Mouse (Mus musculus) kidney, embryonic 15.5 days (tissue): ENCODE measurements around the gene Cog8. TPM values are rescaled to one million over a fixed set of nuclear protein-coding genes. Genes with fewer than 3 reads are reported as not detected.

Source experiments
- ATAC-seq: fragments of 200-750 bp; cut with Nextera tagmentation; replicated peaks from 2 replicates; pipeline ENCODE4 v1.8.0; 2017; ENCODE audit warnings: moderate TSS enrichment; ENCODE audit not compliant: low FRiP score
- H3K27ac ChIP-seq: fragments of 300-500 bp; sonication (generic); 2 replicates; pipeline ENCODE4 v1.5.1; 2015; ENCODE audit warnings: mild to moderate bottlenecking, inconsistent platforms
- H3K27me3 ChIP-seq: fragments of 300-500 bp; sonication (generic); 2 replicates; pipeline ENCODE4 v1.6.1; 2015; ENCODE audit warnings: inconsistent platforms
- H3K36me3 ChIP-seq: fragments of 300-500 bp; sonication (generic); 2 replicates; pipeline ENCODE4 v1.6.1; 2015; ENCODE audit warnings: inconsistent platforms
- H3K4me1 ChIP-seq: fragments of 300-500 bp; sonication (generic); 2 replicates; pipeline ENCODE4 v1.6.1; 2015; ENCODE audit warnings: inconsistent platforms
- H3K4me2 ChIP-seq: fragments of 300-500 bp; sonication (generic); 2 replicates; pipeline ENCODE4 v1.6.1; 2015; ENCODE audit warnings: moderate library complexity, mild to moderate bottlenecking, inconsistent platforms
- H3K4me3 ChIP-seq: fragments of 300-500 bp; sonication (generic); replicated peaks from 2 replicates; pipeline ENCODE4 v1.5.1; 2015; ENCODE audit warnings: mild to moderate bottlenecking, inconsistent platforms
- H3K9ac ChIP-seq: fragments of 300-500 bp; sonication (generic); 2 replicates; pipeline ENCODE4 v1.6.1; 2015; ENCODE audit warnings: mild to moderate bottlenecking, inconsistent platforms
- H3K9me3 ChIP-seq: fragments of 300-500 bp; sonication (generic); replicated peaks from 2 replicates; pipeline ENCODE4 v1.6.1; 2016; ENCODE audit warnings: inconsistent platforms
- WGBS: fragments of 180-500 bp; shearing (Covaris S2); methylation state at CpG from one replicate; pipeline ENCODE4 v1.1.7; 2015; ENCODE audit warnings: mixed read lengths; 5-methylcytosine and 5-hydroxymethylcytosine counted together
- polyA plus RNA-seq: library from polyadenylated mRNA; unstranded; fragments of >200 nt; fragmentation: Nextera tagmentation; extraction: Ambion mirVana; gene quantifications from 2 replicates; pipeline ENCODE4 v1.2.1, GENCODE M21; 2015

Cog8 gene
- polyA plus RNA-seq, 1 experiment from 2014 or later, result 40.1 TPM

DNA sequence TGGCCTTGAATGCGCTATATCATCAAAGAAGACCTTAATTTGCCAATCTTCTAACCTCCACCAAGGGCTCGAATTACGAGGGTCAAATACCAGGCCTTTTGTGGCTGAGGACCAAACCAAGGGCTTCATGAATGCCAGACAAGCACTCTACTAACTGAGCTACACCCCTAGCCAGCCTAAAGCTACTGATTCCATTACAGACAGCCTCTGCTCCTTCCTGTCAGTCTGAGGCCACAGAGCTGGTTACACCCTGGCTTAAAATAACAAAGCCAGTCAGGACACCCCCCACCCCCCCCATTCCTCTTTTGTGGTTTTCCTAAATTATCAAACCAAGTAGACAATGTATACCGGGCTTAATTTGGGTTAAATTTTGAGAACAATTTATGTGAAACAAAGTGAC, 17.2 kb upstream of the Cog8 start:
- Histone ChIP-seq H3K27me3 (no peaks in the 10 kb centered on the region), H3K4me2 (no peak overlapping the region), H3K27ac (no peak overlapping the region), H3K9ac (no peak overlapping the region), H3K9me3 (no peaks in the 10 kb centered on the region), H3K4me3 (no peak overlapping the region), H3K36me3 (peaks cover 95% of the 10 kb centered on the region), H3K4me1 (peaks cover 3% of the 10 kb centered on the region; the same call in 1 of the 2 replicates)
- no peak for ATAC-seq
- 74% methylated on average over 4 of the region's 4 CpGs for WGBS

GRCm38 (mm10) chr8:107065511-107066496, 9.3 kb upstream of the Cog8 start, which contains the start of gene Tmed6:
Tmed6 (minus strand) TSS chr8:107065644.
- H3K4me2 ChIP-seq, result peak within 1 kb of the TSS; percentile 25; the same call in 1 of the 2 replicates
- H3K9ac ChIP-seq, result no peak within 1 kb of the TSS
- H3K4me1 ChIP-seq, result peaks cover 12% of the 10 kb centered on the region
- peaks cover 20% of the 10 kb centered on the region for H3K36me3 ChIP-seq
- WGBS, result 47% methylated on average over 17 of the region's 17 CpGs
- no peak within 1 kb of the TSS for H3K4me3 ChIP-seq
- peak; percentile 87 for ATAC-seq
- H3K27me3 ChIP-seq, result no peaks in the 10 kb centered on the region
- H3K9me3 ChIP-seq, result no peaks in the 10 kb centered on the region
- H3K27ac ChIP-seq, result peak within 1 kb of the TSS; percentile 84

GRCm38 (mm10) chr8:107062613-107063012, 6.1 kb upstream of the Cog8 start:
- no peak overlapping the region for H3K27ac ChIP-seq
- no peak overlapping the region for H3K9ac ChIP-seq
- H3K4me3 ChIP-seq, result no peak overlapping the region
- ATAC-seq, result no peak
- 88% methylated on average over 1 of the region's 1 CpGs for WGBS
- H3K27me3 ChIP-seq, result no peaks in the 10 kb centered on the region
- peaks cover 23% of the 10 kb centered on the region for H3K36me3 ChIP-seq
- no peak overlapping the region for H3K4me2 ChIP-seq
- H3K4me1 ChIP-seq, result peaks cover 14% of the 10 kb centered on the region
- no peaks in the 10 kb centered on the region for H3K9me3 ChIP-seq

- peak overlapping the region; percentile 93 for H3K4me2 ChIP-seq
- H3K9ac ChIP-seq, result peak overlapping the region; percentile 84
- peak overlapping the region; percentile 100 for H3K4me3 ChIP-seq
- peak; percentile 68 for ATAC-seq
- H3K36me3 ChIP-seq, result peaks cover 54% of the 10 kb centered on the region
- H3K4me1 ChIP-seq, result peaks cover 25% of the 10 kb centered on the region
- no peaks in the 10 kb centered on the region for H3K9me3 ChIP-seq
- peak overlapping the region; percentile 67 for H3K27ac ChIP-seq
- under 1% methylated on average over 33 of the region's 33 CpGs for WGBS
- no peaks in the 10 kb centered on the region for H3K27me3 ChIP-seq
These were observed 482 bp upstream of the Cog8 start for GRCm38 (mm10) chr8:107056973-107057369.

DNA sequence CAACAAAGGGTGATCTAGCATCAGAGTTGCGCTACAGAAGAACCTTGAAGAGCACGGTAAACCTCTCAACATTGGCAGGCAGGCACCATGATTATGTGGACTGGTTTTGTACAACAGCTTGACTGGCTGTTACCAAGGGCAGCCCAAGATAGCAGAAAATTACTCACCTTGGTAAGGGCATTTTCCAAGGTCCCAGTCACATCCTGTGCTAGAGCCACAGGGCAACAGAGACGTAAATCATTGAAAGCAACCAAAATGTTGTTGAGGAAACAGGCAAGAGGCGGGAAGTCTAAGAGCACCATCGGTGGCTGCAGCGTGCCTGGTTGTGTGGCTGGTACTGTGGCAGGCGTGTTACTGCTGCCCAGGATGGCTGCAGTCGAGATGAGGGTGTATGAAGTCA, 4.4 kb downstream of the Cog8 start:
- H3K36me3 ChIP-seq, result peaks cover 64% of the 10 kb centered on the region
- no peak overlapping the region for H3K4me3 ChIP-seq
- WGBS, result 90% methylated on average over 8 of the region's 8 CpGs

DNA sequence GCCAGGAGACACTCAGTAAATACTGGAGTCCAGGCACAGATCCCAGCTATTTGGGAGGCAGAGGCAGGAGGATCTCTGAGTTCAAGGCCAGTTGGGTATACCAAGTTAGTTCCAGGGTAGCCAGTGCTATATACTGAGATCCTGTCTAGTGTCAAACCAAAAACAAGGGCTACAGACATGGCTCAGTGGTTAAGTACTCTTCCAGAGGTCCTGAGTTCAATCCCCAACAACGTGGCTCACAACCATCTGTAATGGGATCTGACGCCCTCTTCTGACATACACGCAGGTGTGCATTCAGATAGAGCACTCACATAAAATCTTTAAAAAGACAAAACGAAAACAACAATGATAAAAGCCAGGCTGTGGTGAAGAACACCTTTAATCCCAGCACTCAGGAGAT, 7.0 kb downstream of the Cog8 start:
- ATAC-seq, result no peak
- H3K9me3 ChIP-seq, result no peaks in the 10 kb centered on the region
- peaks cover 23% of the 10 kb centered on the region for H3K4me1 ChIP-seq
- peak overlapping the region; percentile 96; the same call in 1 of the 2 replicates for H3K27ac ChIP-seq
- H3K27me3 ChIP-seq, result no peaks in the 10 kb centered on the region
- H3K4me2 ChIP-seq, result peak overlapping the region; percentile 78
- H3K36me3 ChIP-seq, result peaks cover 83% of the 10 kb centered on the region
- H3K4me3 ChIP-seq, result peak overlapping the region; percentile 83
- WGBS, result 94% methylated on average over 4 of the region's 4 CpGs
- no peak overlapping the region for H3K9ac ChIP-seq

More for the DNA sequence above, 4.4 kb downstream of the Cog8 start:
- H3K27ac ChIP-seq, result no peak overlapping the region
- H3K4me1 ChIP-seq, result peaks cover 30% of the 10 kb centered on the region
- H3K4me2 ChIP-seq, result no peak overlapping the region
- H3K9ac ChIP-seq, result no peak overlapping the region
- no peaks in the 10 kb centered on the region for H3K27me3 ChIP-seq
- ATAC-seq, result no peak
- H3K9me3 ChIP-seq, result no peaks in the 10 kb centered on the region

DNA sequence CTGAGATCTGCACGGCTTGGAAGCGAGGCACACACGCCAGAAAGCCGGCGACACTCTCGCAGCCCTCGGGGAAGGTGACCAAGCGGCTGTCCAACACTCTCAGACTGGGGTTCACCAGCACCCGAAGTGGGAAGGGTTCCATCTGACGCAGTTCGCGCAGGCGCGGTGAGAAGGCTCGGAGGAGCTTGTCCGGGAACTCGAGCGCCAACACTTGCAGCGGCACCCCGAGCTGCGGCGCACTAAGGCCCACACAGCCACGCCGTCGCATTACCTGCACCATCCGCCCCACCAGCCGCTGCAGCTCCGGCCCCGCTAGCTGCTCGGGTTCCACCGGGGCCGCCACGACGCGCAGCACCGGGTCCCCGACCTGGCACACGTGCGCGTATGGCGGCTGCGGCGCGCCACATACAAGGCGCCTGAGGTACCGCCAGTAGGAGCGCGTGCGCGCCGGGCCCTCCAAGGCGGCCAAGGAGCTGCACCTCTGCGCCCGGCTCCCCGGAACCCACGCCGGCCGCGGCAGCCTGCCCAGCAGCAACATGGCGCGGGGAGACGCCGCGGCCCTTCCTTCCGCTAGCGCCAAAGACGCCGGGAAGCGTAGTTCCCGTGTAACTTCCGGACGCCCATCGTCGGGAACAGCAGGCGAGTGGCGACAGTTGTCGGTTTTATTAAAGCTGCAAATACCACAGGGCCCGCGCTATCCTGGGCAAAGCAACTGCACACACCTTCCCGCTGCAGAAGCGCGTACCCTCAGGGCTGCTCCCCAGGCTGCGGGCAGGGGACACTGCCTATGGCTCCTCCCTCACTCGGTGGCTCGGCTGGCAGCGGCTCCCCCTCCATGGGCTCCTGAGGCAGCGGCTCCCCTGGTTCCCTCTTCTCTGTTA, 8.2 kb downstream of the Cog8 start, which contains the start of gene Pdf:
TSS of gene Pdf (minus strand) at position 554 of the 881 bp plus-strand sequence.
- H3K27me3 ChIP-seq, result no peaks in the 10 kb centered on the region
- H3K9me3 ChIP-seq, result no peaks in the 10 kb centered on the region
- H3K36me3 ChIP-seq, result peaks cover 83% of the 10 kb centered on the region
- peak within 1 kb of the TSS; percentile 96 for H3K27ac ChIP-seq
- peaks cover 23% of the 10 kb centered on the region for H3K4me1 ChIP-seq
- peak within 1 kb of the TSS; percentile 84 for H3K9ac ChIP-seq
- WGBS, result under 1% methylated on average over 87 of the region's 87 CpGs
- H3K4me2 ChIP-seq, result peak within 1 kb of the TSS; percentile 78
- peak; percentile 88 for ATAC-seq
- peak within 1 kb of the TSS; percentile 83 for H3K4me3 ChIP-seq

GRCm38 (mm10) chr8:107046976-107047375, 9.5 kb downstream of the Cog8 start:
- Histone ChIP-seq H3K27me3 (no peaks in the 10 kb centered on the region), H3K9ac (peak overlapping the region; percentile 84; the same call in 1 of the 2 replicates), H3K4me2 (peak overlapping the region; percentile 78), H3K4me3 (peak overlapping the region; percentile 83), H3K27ac (no peak overlapping the region), H3K9me3 (no peaks in the 10 kb centered on the region), H3K36me3 (peaks cover 83% of the 10 kb centered on the region), H3K4me1 (peaks cover 23% of the 10 kb centered on the region)
- 83% methylated on average over 5 of the region's 5 CpGs for WGBS
- ATAC-seq, result no peak

DNA sequence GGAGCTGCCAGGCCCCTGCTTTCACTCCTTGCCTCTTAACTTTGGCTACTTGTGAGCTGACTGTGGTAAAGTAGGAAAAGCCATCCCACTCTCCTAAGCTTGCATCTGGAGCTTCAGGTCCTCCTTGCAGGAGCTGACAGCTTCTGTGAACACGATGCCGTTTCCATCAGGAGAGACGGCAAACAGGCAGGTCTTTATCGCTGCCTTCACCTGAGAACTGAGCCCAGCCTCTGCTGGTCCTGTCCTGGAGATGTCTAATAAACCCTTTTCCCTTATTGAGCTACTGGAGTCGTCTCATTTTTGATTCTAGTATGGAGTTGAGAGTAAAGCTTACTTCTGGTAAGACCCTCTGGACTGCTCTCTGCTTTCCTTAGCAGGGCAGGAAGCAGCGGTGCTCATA, 11.0 kb downstream of the Cog8 start:
- no peaks in the 10 kb centered on the region for H3K9me3 ChIP-seq
- no peak overlapping the region for H3K27ac ChIP-seq
- WGBS, result 93% methylated on average over 6 of the region's 6 CpGs
- ATAC-seq, result no peak
- no peak overlapping the region for H3K4me3 ChIP-seq
- no peak overlapping the region for H3K4me2 ChIP-seq
- H3K27me3 ChIP-seq, result no peaks in the 10 kb centered on the region
- no peak overlapping the region for H3K9ac ChIP-seq
- H3K4me1 ChIP-seq, result peaks cover 23% of the 10 kb centered on the region
- H3K36me3 ChIP-seq, result peaks cover 83% of the 10 kb centered on the region

DNA sequence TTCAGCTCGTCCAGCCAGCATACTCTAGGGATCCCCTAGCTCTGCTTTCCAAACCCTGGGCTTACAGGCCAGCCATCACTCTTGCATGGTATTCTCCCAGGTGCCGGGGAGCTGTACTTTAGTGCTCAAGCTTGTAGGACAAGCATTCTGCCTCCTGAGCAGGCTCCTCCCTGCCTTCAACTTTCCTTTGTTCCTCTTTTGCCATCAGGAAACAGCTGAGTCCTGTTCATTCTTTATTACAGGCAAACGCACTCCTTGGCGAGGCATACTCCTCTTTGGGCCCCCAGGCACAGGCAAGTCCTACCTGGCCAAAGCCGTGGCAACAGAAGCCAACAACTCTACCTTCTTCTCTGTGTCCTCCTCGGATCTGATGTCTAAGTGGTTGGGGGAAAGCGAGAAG, 15.9 kb downstream of the Cog8 start:
- no peak overlapping the region for H3K9ac ChIP-seq
- no peaks in the 10 kb centered on the region for H3K9me3 ChIP-seq
- no peaks in the 10 kb centered on the region for H3K27me3 ChIP-seq
- no peak overlapping the region for H3K4me3 ChIP-seq
- WGBS, result 74% methylated on average over 7 of the region's 7 CpGs
- no peak overlapping the region for H3K27ac ChIP-seq
- no peak overlapping the region for H3K4me2 ChIP-seq
- peaks cover 86% of the 10 kb centered on the region for H3K36me3 ChIP-seq
- no peak for ATAC-seq
- H3K4me1 ChIP-seq, result no peaks in the 10 kb centered on the region

GRCm38 (mm10) chr8:107036626-107037025, 19.9 kb downstream of the Cog8 start:
- Histone ChIP-seq H3K9ac (no peak overlapping the region), H3K9me3 (no peaks in the 10 kb centered on the region), H3K27me3 (no peaks in the 10 kb centered on the region), H3K36me3 (peaks cover 46% of the 10 kb centered on the region), H3K4me1 (peaks cover 18% of the 10 kb centered on the region), H3K27ac (no peak overlapping the region), H3K4me3 (no peak overlapping the region), H3K4me2 (no peak overlapping the region)
- 77% methylated on average over 8 of the region's 8 CpGs for WGBS
- ATAC-seq, result no peak
